Mouse (Mus musculus): ENCODE measurements around the gene Oprm1. TPM values are rescaled to one million over a fixed set of nuclear protein-coding genes. Genes with fewer than 3 reads are reported as not detected.

Oprm1 gene
- not detected in 4 replicates for total RNA-seq (2023; ENCODE audit: inconsistent age)

DNA sequence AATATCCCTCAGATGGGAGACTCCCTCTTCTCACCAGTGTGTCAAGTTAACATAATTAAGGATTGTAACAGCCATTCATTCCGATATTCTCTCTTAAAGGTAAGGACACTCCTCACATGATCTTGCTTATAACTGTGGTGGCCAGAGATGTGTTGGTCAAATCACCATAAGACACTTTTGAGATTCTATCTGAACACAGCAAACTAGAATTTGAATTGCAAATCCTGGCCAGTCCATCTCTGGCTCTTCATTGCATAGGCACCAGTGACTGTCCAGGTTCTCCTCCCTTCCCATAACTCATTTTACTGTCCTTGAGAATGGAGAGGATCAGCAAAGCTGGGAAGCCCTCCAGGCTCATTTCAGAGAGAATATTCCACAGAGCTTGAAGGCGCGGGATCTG, at the start of gene Oprm1:
Oprm1 (plus strand) TSS at position 301 of the 400 bp plus-strand sequence.

DNA sequence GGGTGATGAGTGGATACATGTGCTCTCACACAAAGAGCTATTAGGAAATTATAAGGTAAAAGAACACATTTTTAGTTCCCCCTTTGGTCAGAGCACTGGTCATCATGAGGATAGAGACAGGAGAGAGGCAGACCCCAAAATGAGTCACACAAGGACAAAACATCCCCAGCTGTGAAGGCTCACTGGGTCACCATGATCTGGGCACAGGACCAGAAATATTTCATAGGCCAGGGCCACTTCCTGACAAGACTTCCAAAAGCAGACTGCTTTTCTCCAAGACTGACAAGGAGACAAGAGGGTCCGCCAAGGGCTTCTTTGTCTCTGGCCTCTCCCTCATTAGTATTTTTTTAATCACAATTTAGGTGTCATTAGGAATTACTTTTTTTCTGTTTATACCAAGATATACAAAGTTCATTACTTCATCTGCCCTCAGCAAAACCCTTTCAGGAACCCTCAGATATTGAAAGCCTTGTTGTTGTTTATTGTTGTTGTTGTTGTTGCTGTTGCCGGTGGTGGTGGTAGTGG, 3.0 kb downstream of the Oprm1 start, which contains the start of gene Gm10945:
Gm10945 (minus strand) TSS at position 475 of the 525 bp plus-strand sequence.

DNA sequence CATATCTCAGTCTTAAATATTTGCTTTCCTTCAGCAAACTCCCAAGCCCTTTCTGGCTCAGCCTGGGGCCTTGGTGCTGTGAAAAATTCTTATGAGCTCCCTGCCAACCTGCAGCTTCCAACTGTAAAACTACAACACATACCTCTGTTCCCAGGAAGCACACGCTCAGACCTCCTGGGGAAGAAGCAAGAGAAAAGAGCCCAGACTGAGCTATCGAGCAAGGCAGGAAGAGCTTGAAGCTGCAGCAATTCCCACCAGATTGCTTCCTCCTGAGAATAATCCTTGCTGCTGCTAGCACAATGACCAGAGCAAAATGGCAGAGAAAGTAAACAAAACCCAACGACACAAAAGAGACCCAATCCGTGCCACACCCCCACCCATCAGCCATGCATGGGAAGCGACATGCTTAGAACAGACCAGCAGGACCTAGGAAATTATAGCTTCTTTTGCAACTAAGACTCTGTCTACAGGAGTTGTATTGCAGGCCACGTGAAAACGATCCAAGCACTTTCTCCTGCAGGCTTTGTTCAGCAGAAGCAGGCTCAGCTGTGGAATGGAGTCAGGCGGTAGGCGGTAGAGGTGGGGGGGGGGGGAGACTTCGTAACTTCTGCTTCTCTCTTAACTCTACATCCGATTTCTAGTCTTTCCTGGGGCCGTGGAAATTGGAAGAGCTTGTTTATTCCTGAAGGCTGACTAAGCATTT, 294.2 kb downstream of the Oprm1 start, which contains the start of gene Ipcef1:
Ipcef1 (minus strand) TSS at position 164 of the 703 bp plus-strand sequence.

Other genes starting within 250 kb of the Oprm1 start
- not detected in 4 replicates for gene Gm10945, start 3.3 kb downstream of the Oprm1 start, total RNA-seq (2023; ENCODE audit: inconsistent age)

Data from B cell, adult (primary cell).